Mouse (Mus musculus): ENCODE measurements around the gene Azin2. TPM values are rescaled to one million over a fixed set of nuclear protein-coding genes. Genes with fewer than 3 reads are reported as not detected.

The Azin2 gene
- polyA plus RNA-seq (2015; fragmentation: Illumina TruSeq; extraction: RNeasy Lipid Tissue Mini Kit (QIAGEN cat#74804); ENCODE audit: low read depth, low replicate concordance) = 39.1 TPM

DNA sequence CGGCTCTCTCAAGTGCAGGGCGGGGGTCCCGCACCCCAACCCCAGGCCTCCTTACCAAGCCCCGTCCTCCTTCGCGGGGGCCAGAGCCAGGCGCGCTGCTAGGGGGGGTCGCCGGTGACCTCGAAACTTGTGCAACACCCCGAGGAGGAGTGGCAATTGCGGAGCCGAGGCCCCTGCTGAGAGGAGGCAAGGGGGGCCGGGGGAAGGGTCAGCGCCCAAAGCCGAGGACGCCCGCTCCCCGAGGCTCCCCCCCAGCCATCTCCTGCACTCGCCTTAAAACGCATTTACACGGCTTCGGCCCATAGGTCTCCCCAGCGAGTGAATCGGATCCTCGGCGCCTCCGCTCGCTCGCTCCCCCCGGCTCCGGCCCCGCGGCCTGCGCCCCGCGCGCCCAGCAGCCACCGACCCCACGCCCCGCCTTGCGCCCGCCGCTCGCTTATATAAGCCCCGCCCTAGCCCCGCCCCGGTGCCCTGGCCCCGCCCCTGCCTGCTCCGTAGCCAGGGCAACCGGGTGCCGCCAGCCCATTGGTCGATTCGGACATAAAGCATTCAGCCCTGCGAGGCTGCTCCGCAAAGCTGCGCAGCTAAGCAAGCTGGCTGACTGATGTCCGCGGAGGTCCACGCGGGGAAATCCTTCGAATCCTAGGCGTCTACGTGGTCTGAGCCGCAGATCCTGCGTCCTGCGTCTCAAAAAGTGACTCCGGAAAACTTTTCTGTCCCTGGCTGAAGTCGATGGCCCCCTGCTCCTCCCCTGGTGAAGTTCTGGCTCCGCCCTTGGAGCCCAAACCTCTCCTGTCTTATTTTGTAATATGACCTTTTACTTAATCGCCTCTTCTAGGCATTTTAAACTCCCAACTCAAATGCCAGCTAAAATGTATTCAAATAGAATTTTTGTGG, at the start of gene Azin2:
Azin2 (minus strand) TSS at position 414 of the 897 bp plus-strand sequence.

GRCm38 (mm10) chr4:128991500-128992008, 29.3 kb upstream of the Azin2 start, which contains the start of gene Ak2:
Gene Ak2 (plus strand): TSS chr4:128991958.

DNA sequence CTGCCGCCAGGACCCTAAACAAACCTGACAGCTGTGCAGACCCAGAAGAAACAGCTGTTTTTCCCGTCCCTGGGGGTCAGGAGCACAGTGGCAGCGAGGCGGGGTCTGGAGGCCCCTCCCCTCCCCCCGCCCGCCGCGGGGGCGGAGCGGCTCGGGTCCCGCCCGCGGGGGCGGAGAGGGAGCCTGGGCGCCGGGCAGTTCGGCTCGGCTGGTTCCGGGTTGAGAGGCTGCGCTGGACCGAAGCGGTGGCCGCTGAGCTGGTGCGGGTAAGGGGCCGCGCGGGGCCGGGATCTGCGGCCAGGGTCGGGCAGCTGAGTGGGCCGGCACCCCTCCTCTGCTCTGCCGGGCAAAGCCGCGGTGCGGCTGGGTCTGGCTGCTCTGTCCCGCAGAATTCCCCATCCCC, 78.9 kb downstream of the Azin2 start, which contains the start of gene Trim62:
Trim62 (plus strand) TSS at position 202 of the 403 bp plus-strand sequence.

Other genes with a start within 250 kb of the Azin2 start
- 0.21 TPM for gene A3galt2, start 207.1 kb downstream of the Azin2 start, polyA plus RNA-seq (2015; fragmentation: Illumina TruSeq; extraction: RNeasy Lipid Tissue Mini Kit (QIAGEN cat#74804); ENCODE audit: low read depth, low replicate concordance)
- 16.0 TPM for gene Zfp362, start 156.4 kb downstream of the Azin2 start, polyA plus RNA-seq (2015; fragmentation: Illumina TruSeq; extraction: RNeasy Lipid Tissue Mini Kit (QIAGEN cat#74804); ENCODE audit: low read depth, low replicate concordance)
- 12.0 TPM for gene Trim62, start 78.9 kb downstream of the Azin2 start, polyA plus RNA-seq (2015; fragmentation: Illumina TruSeq; extraction: RNeasy Lipid Tissue Mini Kit (QIAGEN cat#74804); ENCODE audit: low read depth, low replicate concordance)
- gene Ak2, start 29.5 kb upstream of the Azin2 start, polyA plus RNA-seq (2015; fragmentation: Illumina TruSeq; extraction: RNeasy Lipid Tissue Mini Kit (QIAGEN cat#74804); ENCODE audit: low read depth, low replicate concordance) = 36.0 TPM
- gene Rnf19b, start 95.8 kb upstream of the Azin2 start, polyA plus RNA-seq (2015; fragmentation: Illumina TruSeq; extraction: RNeasy Lipid Tissue Mini Kit (QIAGEN cat#74804); ENCODE audit: low read depth, low replicate concordance) = 44.5 TPM
- not detected for gene Tmem54, start 143.1 kb upstream of the Azin2 start, polyA plus RNA-seq (2015; fragmentation: Illumina TruSeq; extraction: RNeasy Lipid Tissue Mini Kit (QIAGEN cat#74804); ENCODE audit: low read depth, low replicate concordance)
- 1,134 TPM for gene Hpca, start 159.6 kb upstream of the Azin2 start, polyA plus RNA-seq (2015; fragmentation: Illumina TruSeq; extraction: RNeasy Lipid Tissue Mini Kit (QIAGEN cat#74804); ENCODE audit: low read depth, low replicate concordance)
- 73.9 TPM for gene Fndc5, start 174.6 kb upstream of the Azin2 start, polyA plus RNA-seq (2015; fragmentation: Illumina TruSeq; extraction: RNeasy Lipid Tissue Mini Kit (QIAGEN cat#74804); ENCODE audit: low read depth, low replicate concordance)
- gene S100pbp, start 227.3 kb upstream of the Azin2 start, polyA plus RNA-seq (2015; fragmentation: Illumina TruSeq; extraction: RNeasy Lipid Tissue Mini Kit (QIAGEN cat#74804); ENCODE audit: low read depth, low replicate concordance) = 30.1 TPM
- gene Yars, start 227.3 kb upstream of the Azin2 start, polyA plus RNA-seq (2015; fragmentation: Illumina TruSeq; extraction: RNeasy Lipid Tissue Mini Kit (QIAGEN cat#74804); ENCODE audit: low read depth, low replicate concordance) = 88.2 TPM